Mouse (Mus musculus) midbrain, embryonic 12.5 days (tissue): Measurements from ENCODE around the gene Gm49353. TPM values are rescaled to one million over a fixed set of nuclear protein-coding genes. Genes with fewer than 3 reads are reported as not detected.

ENCODE experiments used
- ATAC-seq: fragments of 200-750 bp; cut with Nextera tagmentation; 2 replicates; pipeline ENCODE4 v1.8.0; 2017; ENCODE audit warnings: low read depth, moderate TSS enrichment, moderate library complexity; ENCODE audit not compliant: low FRiP score
- H3K27ac ChIP-seq: fragments of 300-500 bp; sonication (generic); replicated peaks from 2 replicates; pipeline ENCODE4 v1.5.1; 2016; ENCODE audit warnings: mild to moderate bottlenecking
- H3K27me3 ChIP-seq: fragments of 300-500 bp; sonication (generic); 2 replicates; pipeline ENCODE4 v1.6.1; 2016; ENCODE audit warnings: mild to moderate bottlenecking
- H3K36me3 ChIP-seq: fragments of 300-500 bp; sonication (generic); 2 replicates; pipeline ENCODE4 v1.6.1; 2016
- H3K4me1 ChIP-seq: fragments of 300-500 bp; sonication (generic); 2 replicates; pipeline ENCODE4 v1.6.1; 2016
- H3K4me2 ChIP-seq: fragments of 300-500 bp; sonication (generic); replicated peaks from 2 replicates; pipeline ENCODE4 v1.6.1; 2016; ENCODE audit warnings: mild to moderate bottlenecking, moderate library complexity
- H3K4me3 ChIP-seq: fragments of 300-500 bp; sonication (generic); 2 replicates; pipeline ENCODE4 v1.5.1; 2016; ENCODE audit warnings: mild to moderate bottlenecking
- H3K9ac ChIP-seq: fragments of 300-500 bp; sonication (generic); replicated peaks from 2 replicates; pipeline ENCODE4 v1.6.1; 2016; ENCODE audit warnings: mild to moderate bottlenecking, moderate library complexity
- H3K9me3 ChIP-seq: fragments of 300-500 bp; sonication (generic); 2 replicates; pipeline ENCODE4 v1.6.1; 2016; ENCODE audit warnings: mild to moderate bottlenecking
- WGBS: fragments of 180-500 bp; shearing (Covaris S2); methylation state at CpG from one replicate; pipeline ENCODE4 v1.1.7; 2016; 5-methylcytosine and 5-hydroxymethylcytosine counted together
- polyA plus RNA-seq: library from polyadenylated mRNA; unstranded; fragments of >200 nt; fragmentation: Nextera tagmentation; extraction: Ambion mirVana; gene quantifications from 2 replicates; pipeline ENCODE4 v1.2.1, GENCODE M21; 2016

Gene Gm49353
- polyA plus RNA-seq, 1 experiment from 2014 or later = 5.2 TPM

GRCm38 (mm10) chr10:29206730-29207129 is 8.0 kb downstream of the Gm49353 start:
- Histone ChIP-seq H3K27ac (no peak overlapping the region), H3K4me2 (no peak overlapping the region), H3K4me1 (peaks cover 11% of the 10 kb centered on the region), H3K9ac (no peak overlapping the region), H3K27me3 (no peaks in the 10 kb centered on the region), H3K4me3 (no peak overlapping the region), H3K36me3 (peaks cover 14% of the 10 kb centered on the region), H3K9me3 (no peaks in the 10 kb centered on the region)
- ATAC-seq = peak; percentile 48

GRCm38 (mm10) chr10:29208735-29209134 is 10.0 kb downstream of the Gm49353 start:
- no peak overlapping the region for H3K27ac ChIP-seq
- no peak for ATAC-seq
- H3K4me3 ChIP-seq = no peak overlapping the region
- H3K4me2 ChIP-seq = no peak overlapping the region
- H3K9ac ChIP-seq = no peak overlapping the region
- H3K36me3 ChIP-seq = peaks cover 5% of the 10 kb centered on the region
- peaks cover 15% of the 10 kb centered on the region for H3K4me1 ChIP-seq
- H3K9me3 ChIP-seq = no peaks in the 10 kb centered on the region
- H3K27me3 ChIP-seq = no peaks in the 10 kb centered on the region
- 57% methylated on average over 3 of the region's 3 CpGs for WGBS

DNA sequence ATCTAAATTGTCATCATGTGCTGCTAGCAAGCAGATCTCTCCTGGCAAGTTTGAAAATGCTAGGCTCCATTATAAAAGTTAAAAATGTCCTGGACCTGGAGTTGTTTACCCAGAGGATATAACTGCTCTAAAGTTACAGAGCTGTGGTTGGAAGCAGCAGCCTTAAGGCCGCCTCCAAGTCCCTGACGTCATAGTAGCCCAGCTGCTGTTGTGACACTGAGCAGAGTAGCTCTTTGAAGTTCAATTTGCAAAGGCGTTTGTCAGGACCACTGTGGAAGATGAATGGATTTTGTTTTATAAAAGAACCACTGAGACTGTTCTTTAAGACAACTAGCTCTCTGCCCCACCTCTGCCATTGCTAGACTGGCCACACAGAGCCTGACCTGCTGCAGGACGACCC is 12.7 kb downstream of the Gm49353 start, which contains the start of gene 9330159F19Rik:
TSS of gene 9330159F19Rik (plus strand) at position 154 of the 400 bp plus-strand sequence.
- H3K27ac ChIP-seq = peak within 1 kb of the TSS; percentile 39; the same call in 1 of the 2 replicates
- H3K9ac ChIP-seq = no peak within 1 kb of the TSS
- peaks cover 23% of the 10 kb centered on the region for H3K4me1 ChIP-seq
- H3K9me3 ChIP-seq = no peaks in the 10 kb centered on the region
- ATAC-seq = peak; percentile 84
- H3K4me2 ChIP-seq = no peak within 1 kb of the TSS
- WGBS = 14% methylated on average over 4 of the region's 4 CpGs
- H3K27me3 ChIP-seq = no peaks in the 10 kb centered on the region
- no peak within 1 kb of the TSS for H3K4me3 ChIP-seq
- no peaks in the 10 kb centered on the region; the same call in 1 of the 2 replicates for H3K36me3 ChIP-seq

- Histone ChIP-seq H3K36me3 (no peaks in the 10 kb centered on the region; the same call in 1 of the 2 replicates), H3K4me3 (no peak overlapping the region), H3K27me3 (no peaks in the 10 kb centered on the region), H3K4me1 (peaks cover 28% of the 10 kb centered on the region), H3K27ac (no peak overlapping the region), H3K4me2 (no peak overlapping the region), H3K9me3 (no peaks in the 10 kb centered on the region), H3K9ac (no peak overlapping the region)
- ATAC-seq = peak; percentile 47
- WGBS = 33% methylated on average over 3 of the region's 3 CpGs
Observed at GRCm38 (mm10) chr10:29213534-29214100, 14.9 kb downstream of the Gm49353 start.

DNA sequence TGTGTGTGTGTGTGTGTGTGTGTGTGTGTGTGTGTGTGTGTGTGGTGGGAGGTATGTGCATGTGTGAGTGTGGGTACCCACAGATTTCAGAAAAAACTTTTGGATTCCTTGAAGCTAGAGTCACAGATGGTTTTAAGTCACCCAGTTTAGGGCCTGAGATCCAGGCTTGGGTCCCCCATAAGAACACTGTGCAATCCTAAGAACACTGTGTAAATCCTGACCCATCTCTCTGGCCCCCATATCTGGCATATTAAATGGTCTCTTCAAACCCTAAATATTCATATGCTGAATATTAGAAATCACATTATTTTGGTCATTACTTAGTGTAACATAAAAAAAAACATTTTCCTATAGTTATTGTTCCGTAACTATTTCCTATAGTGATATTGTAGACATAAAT is 18.2 kb downstream of the Gm49353 start:
- Histone ChIP-seq H3K9ac (no peak overlapping the region), H3K27me3 (no peaks in the 10 kb centered on the region), H3K36me3 (peaks cover 5% of the 10 kb centered on the region), H3K4me1 (peaks cover 15% of the 10 kb centered on the region), H3K9me3 (no peaks in the 10 kb centered on the region), H3K4me3 (no peak overlapping the region), H3K4me2 (no peak overlapping the region), H3K27ac (no peak overlapping the region)
- WGBS = 92% methylated on average over 1 of the region's 1 CpGs
- ATAC-seq = 0 out of 2 replicates have a peak, but pooled peaks have one; percentile 25

DNA sequence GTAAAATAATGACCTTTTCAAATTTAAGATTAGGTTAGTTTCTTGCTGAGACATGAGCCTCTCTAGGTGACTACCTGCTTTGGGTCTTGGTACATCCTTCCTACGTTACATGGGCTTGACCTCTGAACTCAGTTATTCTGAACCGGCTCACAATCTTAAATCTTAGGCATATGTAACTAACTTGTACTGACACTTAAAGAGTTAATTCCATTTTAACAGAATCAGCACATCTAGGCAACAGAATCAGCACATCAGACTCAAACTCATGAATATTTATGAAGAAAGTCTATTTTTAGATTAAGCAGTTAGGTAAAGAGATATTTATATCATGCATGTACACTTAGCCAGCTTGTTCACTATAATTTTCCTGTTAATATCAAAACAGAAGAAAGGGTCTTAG is 18.7 kb downstream of the Gm49353 start:
- Histone ChIP-seq H3K9ac (no peak overlapping the region), H3K36me3 (peaks cover 10% of the 10 kb centered on the region), H3K4me1 (peaks cover 15% of the 10 kb centered on the region), H3K27ac (no peak overlapping the region), H3K4me2 (no peak overlapping the region), H3K9me3 (no peaks in the 10 kb centered on the region), H3K4me3 (no peak overlapping the region), H3K27me3 (no peaks in the 10 kb centered on the region)
- 38% methylated on average over 2 of the region's 2 CpGs for whole genome bisulfite sequencing
- ATAC-seq = peak; percentile 61

DNA sequence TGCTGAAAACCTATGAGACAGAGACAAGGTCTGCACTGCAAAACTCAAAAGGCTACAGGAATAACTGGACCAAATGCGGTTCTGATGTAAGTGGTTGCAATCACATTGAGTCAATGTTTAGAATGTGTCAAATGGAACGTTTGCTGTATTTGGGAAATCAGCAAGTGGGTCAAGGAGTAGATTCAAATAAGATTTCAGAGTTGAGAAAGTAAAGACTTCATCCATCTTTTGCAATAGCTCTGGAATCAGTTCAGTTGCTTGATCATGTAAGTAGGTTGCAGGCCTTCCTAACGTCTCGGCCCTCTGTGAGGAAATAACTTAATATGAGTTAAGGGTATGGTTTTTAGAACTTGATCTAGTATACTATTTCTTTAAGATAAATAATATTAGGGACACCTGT is 26.6 kb downstream of the Gm49353 start:
- Histone ChIP-seq H3K4me3 (no peak overlapping the region), H3K4me1 (no peaks in the 10 kb centered on the region), H3K9ac (no peak overlapping the region), H3K4me2 (no peak overlapping the region), H3K27ac (no peak overlapping the region), H3K36me3 (peaks cover 39% of the 10 kb centered on the region), H3K27me3 (no peaks in the 10 kb centered on the region), H3K9me3 (no peaks in the 10 kb centered on the region)
- no peak for ATAC-seq
- WGBS = 83% methylated on average over 4 of the region's 4 CpGs

- Histone ChIP-seq H3K4me3 (no peak overlapping the region), H3K9ac (no peak overlapping the region), H3K36me3 (peaks cover 12% of the 10 kb centered on the region), H3K9me3 (no peaks in the 10 kb centered on the region), H3K4me1 (no peaks in the 10 kb centered on the region), H3K27me3 (no peaks in the 10 kb centered on the region), H3K4me2 (no peak overlapping the region), H3K27ac (no peak overlapping the region)
- WGBS = 94% methylated on average over 2 of the region's 2 CpGs
- ATAC-seq = no peak
Observed at GRCm38 (mm10) chr10:29231208-29231607, 32.5 kb downstream of the Gm49353 start.

Other genes starting within 250 kb of the Gm49353 start
- gene 2310057J18Rik, start 212.7 kb upstream of the Gm49353 start, polyA plus RNA-seq = not detected in 2 replicates
- 72.7 and 86.7 TPM in 2 replicates for gene Soga3, start 55.1 kb upstream of the Gm49353 start, polyA plus RNA-seq
- 12.6 and 14.7 TPM in 2 replicates for gene 9330159F19Rik, start 12.7 kb downstream of the Gm49353 start, polyA plus RNA-seq
- 25.1 and 25.4 TPM in 2 replicates for gene Echdc1, start 114.2 kb downstream of the Gm49353 start, polyA plus RNA-seq
- gene Rnf146, start 163.5 kb downstream of the Gm49353 start, polyA plus RNA-seq = 66.4 and 81.2 TPM in 2 replicates